Mouse (Mus musculus): ENCODE measurements around the gene Nkd1. TPM values are rescaled to one million over a fixed set of nuclear protein-coding genes. Genes with fewer than 3 reads are reported as not detected.

The Nkd1 gene
- total RNA-seq, 2 experiments from 2014 or later: 2.4 to 2.8 TPM

GRCm38 (mm10) chr8:88538976-88539371 is 17.8 kb downstream of the Nkd1 start:
- no peak for DNase-seq

GRCm38 (mm10) chr8:88539963-88540362 is 18.8 kb downstream of the Nkd1 start:
- DNase-seq: no peak

GRCm38 (mm10) chr8:88542596-88543213 is 21.6 kb downstream of the Nkd1 start:
- peak in 1 of 2 experiments; percentile 32 for DNase-seq

- no peak for DNase-seq
Measured at GRCm38 (mm10) chr8:88544677-88545076, 23.5 kb downstream of the Nkd1 start.

- no peak for DNase-seq
Measured at GRCm38 (mm10) chr8:88545441-88545840, 24.3 kb downstream of the Nkd1 start.

- DNase-seq: peak in 1 of 2 experiments; percentile 47
Measured at GRCm38 (mm10) chr8:88546032-88546732, 25.0 kb downstream of the Nkd1 start.

- DNase-seq: peak; percentile 77 to 88
Measured at GRCm38 (mm10) chr8:88555669-88556068, 34.5 kb downstream of the Nkd1 start.

- no peak for DNase-seq
Measured at GRCm38 (mm10) chr8:88559985-88560473, 38.9 kb downstream of the Nkd1 start.

GRCm38 (mm10) chr8:88561402-88561801 is 40.2 kb downstream of the Nkd1 start:
- no peak for DNase-seq

GRCm38 (mm10) chr8:88564256-88564903 is 43.2 kb downstream of the Nkd1 start:
- no peak for DNase-seq

- DNase-seq: no peak
Measured at GRCm38 (mm10) chr8:88566119-88566518, 45.0 kb downstream of the Nkd1 start.

- DNase-seq: no peak
Measured at GRCm38 (mm10) chr8:88567314-88568121, 46.4 kb downstream of the Nkd1 start.

- no peak for DNase-seq
Measured at GRCm38 (mm10) chr8:88568211-88568610, 47.1 kb downstream of the Nkd1 start.

- DNase-seq: no peak
Measured at GRCm38 (mm10) chr8:88569366-88569765, 48.2 kb downstream of the Nkd1 start.

- DNase-seq: no peak
Measured at GRCm38 (mm10) chr8:88570293-88570998, 49.3 kb downstream of the Nkd1 start.

- no peak for DNase-seq
Measured at GRCm38 (mm10) chr8:88571434-88572184, 50.5 kb downstream of the Nkd1 start.

- no peak for DNase-seq
Measured at GRCm38 (mm10) chr8:88572185-88572909, 51.2 kb downstream of the Nkd1 start.

- no peak for DNase-seq
Measured at GRCm38 (mm10) chr8:88572941-88573645, 51.9 kb downstream of the Nkd1 start.

- no peak for DNase-seq
Measured at GRCm38 (mm10) chr8:88574975-88575374, 53.8 kb downstream of the Nkd1 start.

Measured in heart, adult 18-20 months (tissue).